Mouse (Mus musculus) heart, embryonic 11.5 days (tissue): ENCODE data around the gene Nfe2l3. TPM values are rescaled to one million over a fixed set of nuclear protein-coding genes. Genes with fewer than 3 reads are reported as not detected.

ENCODE experiments used
- polyA plus RNA-seq: library from polyadenylated mRNA; unstranded; fragments of >200 nt; fragmentation: Nextera tagmentation; extraction: Ambion mirVana; gene quantifications from 2 replicates; pipeline ENCODE4 v1.2.1, GENCODE M21; 2014

Nfe2l3 gene
- polyA plus RNA-seq, 1 experiment from 2014 or later, result 3.4 TPM

Other genes with a start within 250 kb of the Nfe2l3 start
- gene Hnrnpa2b1, start 37.2 kb downstream of the Nfe2l3 start, polyA plus RNA-seq, result 856 and 1,080 TPM in 2 replicates
- 396 and 399 TPM in 2 replicates for gene Cbx3, start 37.7 kb downstream of the Nfe2l3 start, polyA plus RNA-seq
- 23.0 and 26.1 TPM in 2 replicates for gene Snx10, start 91.2 kb downstream of the Nfe2l3 start, polyA plus RNA-seq